Mouse (Mus musculus) liver, embryonic 16.5 days (tissue): ENCODE measurements around the gene Fam131b. TPM values are rescaled to one million over a fixed set of nuclear protein-coding genes. Genes with fewer than 3 reads are reported as not detected.

Source experiments
- ATAC-seq: fragments of 200-750 bp; cut with Nextera tagmentation; 2 replicates; pipeline ENCODE4 v1.8.0; 2017; ENCODE audit warnings: low read depth, mild to moderate bottlenecking, moderate number of reproducible peaks, moderate library complexity
- H3K27ac ChIP-seq: fragments of 300-500 bp; sonication (generic); 2 replicates; pipeline ENCODE4 v1.5.1; 2014; ENCODE audit warnings: mild to moderate bottlenecking, low read length
- H3K27me3 ChIP-seq: fragments of 300-500 bp; sonication (generic); 2 replicates; pipeline ENCODE4 v1.6.1; 2014; ENCODE audit warnings: low read depth, low read length, mixed read lengths; ENCODE audit not compliant: control insufficient read depth, insufficient read depth
- H3K36me3 ChIP-seq: fragments of 300-500 bp; sonication (generic); 2 replicates; pipeline ENCODE4 v1.6.1; 2014; ENCODE audit warnings: mild to moderate bottlenecking; ENCODE audit not compliant: control insufficient read depth, insufficient read depth
- H3K4me1 ChIP-seq: fragments of 300-500 bp; sonication (generic); 2 replicates; pipeline ENCODE4 v1.6.1; 2014; ENCODE audit warnings: low read depth, low read length, mixed read lengths; ENCODE audit not compliant: control insufficient read depth
- H3K4me2 ChIP-seq: fragments of 300-500 bp; sonication (generic); 2 replicates; pipeline ENCODE4 v1.6.1; 2014; ENCODE audit warnings: low read depth, low read length, mixed read lengths
- H3K4me3 ChIP-seq: fragments of 300-500 bp; sonication (generic); 2 replicates; pipeline ENCODE4 v1.5.1; 2014; ENCODE audit warnings: low read depth, mild to moderate bottlenecking, low read length
- H3K9ac ChIP-seq: fragments of 300-500 bp; sonication (generic); 2 replicates; pipeline ENCODE4 v1.6.1; 2014; ENCODE audit warnings: low read depth, low read length
- H3K9me3 ChIP-seq: fragments of 300-500 bp; sonication (generic); replicated peaks from 2 replicates; pipeline ENCODE4 v1.6.1; 2016; ENCODE audit warnings: low read length; ENCODE audit not compliant: control insufficient read depth
- WGBS: fragments of 180-500 bp; shearing (Covaris S2); extraction: QIAGEN DNeasy Blood & Tissue Kit; methylation state at CpG from one replicate; pipeline ENCODE4 v1.1.7; 2014; ENCODE audit not compliant: insufficient replicate concordance; 5-methylcytosine and 5-hydroxymethylcytosine counted together
- polyA plus RNA-seq: library from polyadenylated mRNA; unstranded; fragments of >200 nt; fragmentation: Nextera tagmentation; extraction: Ambion mirVana; gene quantifications from 2 replicates; pipeline ENCODE4 v1.2.1, GENCODE M21; 2015

The Fam131b gene
- polyA plus RNA-seq, 1 experiment from 2014 or later = not detected

DNA sequence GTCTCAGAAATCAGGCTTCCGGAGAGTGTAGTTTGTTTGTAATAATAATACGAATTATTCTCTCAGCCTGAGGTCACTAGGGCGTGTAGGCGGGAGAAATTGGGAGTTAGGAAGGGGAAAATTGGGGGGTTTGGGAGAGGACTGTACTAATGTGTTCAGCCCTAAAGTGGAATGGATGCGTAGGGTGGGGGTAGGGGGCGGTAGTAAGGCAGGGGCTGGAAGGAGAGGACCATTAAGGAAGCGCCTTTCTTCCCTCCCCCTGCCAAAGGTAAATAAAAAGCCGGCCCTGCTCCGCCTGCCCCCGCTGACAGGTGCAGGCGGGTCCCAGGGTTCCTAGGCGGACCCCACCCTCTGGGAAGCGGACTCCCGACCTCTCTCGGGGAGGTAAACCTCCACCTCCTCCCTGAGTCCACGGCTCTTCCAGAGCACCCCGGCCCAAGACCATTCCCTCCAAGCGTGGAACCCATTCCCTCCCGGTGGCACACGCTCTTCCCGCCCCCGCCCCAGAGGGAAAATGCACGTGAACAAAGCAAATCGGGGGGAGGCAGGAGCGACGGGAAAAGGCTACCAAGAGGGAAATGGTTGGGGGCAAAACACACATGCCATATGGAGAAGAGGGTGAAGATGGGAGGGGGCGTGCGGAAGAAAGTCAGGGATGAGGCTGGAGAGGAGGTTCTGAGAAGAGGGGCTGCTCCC, 924 bp downstream of the Fam131b start:
- H3K27ac ChIP-seq = no peak overlapping the region
- no peak overlapping the region for H3K9ac ChIP-seq
- ATAC-seq = 0 out of 2 replicates have a peak, but pooled peaks have one; percentile 19
- no peaks in the 10 kb centered on the region for H3K9me3 ChIP-seq
- H3K27me3 ChIP-seq = peaks cover 53% of the 10 kb centered on the region
- H3K4me2 ChIP-seq = no peak overlapping the region
- no peak overlapping the region for H3K4me3 ChIP-seq
- WGBS = 4% methylated on average over 26 of the region's 28 CpGs
- no peaks in the 10 kb centered on the region for H3K36me3 ChIP-seq
- H3K4me1 ChIP-seq = no peaks in the 10 kb centered on the region; the same call in 1 of the 2 replicates

DNA sequence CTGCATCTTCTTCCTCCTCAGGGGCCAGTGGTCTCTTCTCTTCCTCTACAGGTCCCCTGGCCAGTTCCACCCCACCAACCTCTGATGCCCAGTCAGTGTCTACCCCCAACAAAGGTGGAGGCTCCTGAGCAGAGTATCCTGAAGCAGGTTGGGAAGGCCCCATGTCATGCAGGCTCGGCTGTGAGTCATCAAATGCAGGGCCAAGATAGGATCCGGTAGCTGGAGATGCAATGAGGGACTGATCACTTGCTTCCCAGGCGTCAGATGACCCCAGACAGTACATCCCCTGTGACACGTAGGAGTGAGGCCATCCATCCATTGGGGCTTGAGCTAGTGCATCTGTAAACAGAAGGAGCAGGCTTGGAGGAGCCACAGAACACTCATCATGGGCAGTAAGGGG, 6.2 kb downstream of the Fam131b start:
- 50% methylated on average over 4 of the region's 4 CpGs for WGBS
- H3K9me3 ChIP-seq = no peaks in the 10 kb centered on the region
- peaks cover 25% of the 10 kb centered on the region for H3K27me3 ChIP-seq
- no peak overlapping the region for H3K4me3 ChIP-seq
- no peak overlapping the region for H3K9ac ChIP-seq
- no peaks in the 10 kb centered on the region for H3K4me1 ChIP-seq
- ATAC-seq = no peak
- H3K4me2 ChIP-seq = no peak overlapping the region
- no peak overlapping the region for H3K27ac ChIP-seq
- no peaks in the 10 kb centered on the region for H3K36me3 ChIP-seq

GRCm38 (mm10) chr6:42310427-42311053, 13.9 kb downstream of the Fam131b start:
- H3K36me3 ChIP-seq = no peaks in the 10 kb centered on the region
- no peak overlapping the region for H3K4me3 ChIP-seq
- H3K27me3 ChIP-seq = no peaks in the 10 kb centered on the region
- 46% methylated on average over 2 of the region's 2 CpGs for WGBS
- H3K4me1 ChIP-seq = no peaks in the 10 kb centered on the region
- H3K4me2 ChIP-seq = no peak overlapping the region
- no peak overlapping the region for H3K9ac ChIP-seq
- H3K9me3 ChIP-seq = no peaks in the 10 kb centered on the region
- no peak for ATAC-seq
- no peak overlapping the region for H3K27ac ChIP-seq

DNA sequence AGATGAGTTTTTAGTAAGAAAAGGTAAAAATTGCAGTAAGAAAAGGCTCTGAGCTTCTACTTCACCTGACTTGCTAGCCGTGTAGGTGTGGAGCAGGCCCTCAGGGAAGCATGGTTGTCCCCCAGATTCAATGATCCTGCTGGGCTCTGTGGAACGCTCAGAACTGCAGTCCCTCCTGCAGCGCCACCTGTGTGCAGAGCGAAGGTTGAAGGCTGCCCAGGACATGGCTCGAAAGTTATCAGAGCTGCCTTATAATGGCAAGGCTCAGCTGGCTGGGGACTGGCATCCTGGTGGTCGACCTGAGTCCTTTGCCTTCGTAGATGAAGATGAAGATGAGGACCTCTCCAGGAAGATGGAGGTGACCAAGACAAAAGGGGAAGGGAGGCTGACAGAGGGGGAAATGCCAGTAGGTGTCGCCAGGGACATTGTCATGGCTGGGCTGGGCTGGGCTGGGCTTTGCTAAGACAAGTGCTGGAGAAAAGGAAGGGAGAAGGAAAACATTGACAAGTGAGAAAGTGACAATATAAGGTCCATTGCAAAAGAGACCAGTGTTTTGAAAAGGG, 14.5 kb downstream of the Fam131b start:
- no peak for ATAC-seq
- Histone ChIP-seq H3K9me3 (no peaks in the 10 kb centered on the region), H3K36me3 (no peaks in the 10 kb centered on the region), H3K4me1 (no peaks in the 10 kb centered on the region), H3K4me3 (no peak overlapping the region), H3K9ac (no peak overlapping the region), H3K27ac (no peak overlapping the region), H3K4me2 (no peak overlapping the region), H3K27me3 (no peaks in the 10 kb centered on the region)
- WGBS = 38% methylated on average over 8 of the region's 8 CpGs

GRCm38 (mm10) chr6:42299362-42299761, 25.1 kb downstream of the Fam131b start:
- WGBS = 37% methylated on average over 5 of the region's 5 CpGs
- H3K36me3 ChIP-seq = no peaks in the 10 kb centered on the region
- no peaks in the 10 kb centered on the region for H3K9me3 ChIP-seq
- H3K4me1 ChIP-seq = no peaks in the 10 kb centered on the region
- no peak overlapping the region for H3K4me2 ChIP-seq
- no peaks in the 10 kb centered on the region for H3K27me3 ChIP-seq
- H3K9ac ChIP-seq = no peak overlapping the region
- H3K4me3 ChIP-seq = no peak overlapping the region
- ATAC-seq = no peak
- H3K27ac ChIP-seq = no peak overlapping the region

DNA sequence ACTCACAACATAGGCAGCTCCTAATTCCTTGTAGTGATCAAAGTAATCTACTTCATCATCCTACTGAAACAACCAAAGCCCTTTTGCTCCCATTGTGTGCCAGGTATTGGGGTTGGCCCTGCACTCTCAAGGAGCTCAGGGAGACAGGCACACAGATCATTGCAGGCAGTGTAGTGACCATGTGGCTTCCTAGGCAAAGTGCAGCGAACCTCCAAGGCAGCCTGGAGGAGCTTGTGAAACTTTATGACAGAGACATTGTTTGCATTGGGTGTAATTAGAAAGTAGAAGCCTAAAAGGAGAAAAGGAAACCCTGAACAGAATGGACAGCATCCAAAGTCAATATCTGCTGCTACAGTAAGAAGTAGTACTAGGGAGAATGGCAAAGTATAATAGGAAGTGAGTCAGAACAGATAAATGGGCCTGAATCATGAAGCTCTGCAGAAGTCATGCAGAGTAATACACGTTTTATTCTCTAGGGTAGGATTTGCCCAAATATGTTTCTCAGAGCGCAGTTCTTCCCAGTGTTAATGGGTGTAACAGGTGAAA, 28.8 kb downstream of the Fam131b start:
- no peak overlapping the region for H3K27ac ChIP-seq
- ATAC-seq = no peak
- H3K4me2 ChIP-seq = no peak overlapping the region
- no peaks in the 10 kb centered on the region for H3K4me1 ChIP-seq
- no peaks in the 10 kb centered on the region for H3K9me3 ChIP-seq
- H3K9ac ChIP-seq = no peak overlapping the region
- no peaks in the 10 kb centered on the region for H3K27me3 ChIP-seq
- 50% methylated on average over 3 of the region's 3 CpGs for WGBS
- H3K36me3 ChIP-seq = no peaks in the 10 kb centered on the region
- no peak overlapping the region for H3K4me3 ChIP-seq

- Histone ChIP-seq H3K27ac (no peak overlapping the region), H3K27me3 (no peaks in the 10 kb centered on the region), H3K4me2 (no peak overlapping the region), H3K4me1 (no peaks in the 10 kb centered on the region), H3K4me3 (no peak overlapping the region), H3K9ac (no peak overlapping the region), H3K9me3 (no peaks in the 10 kb centered on the region), H3K36me3 (no peaks in the 10 kb centered on the region)
- WGBS = 57% methylated on average over 6 of the region's 6 CpGs
- no peak for ATAC-seq
Measured at GRCm38 (mm10) chr6:42293327-42293726, 31.1 kb downstream of the Fam131b start.

DNA sequence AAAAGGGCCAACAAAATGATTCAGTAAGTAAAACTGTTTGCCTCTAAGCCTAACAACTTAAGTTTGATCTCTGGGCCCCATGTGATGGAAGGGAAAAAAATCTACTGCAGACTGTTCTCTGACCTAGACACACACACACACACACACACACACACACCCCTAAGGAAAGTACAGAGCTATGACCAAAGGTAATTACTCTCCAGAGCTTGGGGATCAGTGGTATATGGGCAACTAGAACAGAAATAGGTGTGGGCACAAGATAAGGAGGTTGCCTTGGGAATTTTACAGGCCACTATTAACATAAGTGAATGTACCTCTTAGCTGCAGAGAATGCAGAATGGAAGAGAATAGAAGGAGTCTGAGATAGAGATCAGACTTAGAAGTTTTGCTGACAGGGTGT, 36.9 kb downstream of the Fam131b start:
- H3K9ac ChIP-seq = no peak overlapping the region
- no peaks in the 10 kb centered on the region for H3K4me1 ChIP-seq
- H3K27me3 ChIP-seq = no peaks in the 10 kb centered on the region
- no peak for ATAC-seq
- no peak overlapping the region for H3K4me3 ChIP-seq
- H3K27ac ChIP-seq = no peak overlapping the region
- H3K9me3 ChIP-seq = no peaks in the 10 kb centered on the region
- H3K36me3 ChIP-seq = no peaks in the 10 kb centered on the region
- H3K4me2 ChIP-seq = no peak overlapping the region

- ATAC-seq = no peak
- Histone ChIP-seq H3K4me2 (no peak within 1 kb of the TSS), H3K4me1 (no peaks in the 10 kb centered on the region), H3K9me3 (no peaks in the 10 kb centered on the region), H3K9ac (no peak within 1 kb of the TSS), H3K4me3 (no peak within 1 kb of the TSS), H3K27me3 (no peaks in the 10 kb centered on the region), H3K27ac (no peak within 1 kb of the TSS), H3K36me3 (peaks cover 8% of the 10 kb centered on the region)
- WGBS = 68% methylated on average over 4 of the region's 5 CpGs
Measured at GRCm38 (mm10) chr6:42286448-42286847, 38.0 kb downstream of the Fam131b start, which contains the start of gene Clcn1. Clcn1 (plus strand) TSS chr6:42286685.
